Mouse (Mus musculus): Measurements from ENCODE around the gene Tnfrsf8. TPM values are rescaled to one million over a fixed set of nuclear protein-coding genes. Genes with fewer than 3 reads are reported as not detected.

Tnfrsf8 gene
- total and polyA plus RNA-seq, 3 experiments, result 12.7 to 31.0 (median 24.7) TPM

GRCm38 (mm10) chr4:145221379-145221778 lies 93.6 kb downstream of the Tnfrsf8 start:
- Histone ChIP-seq H3K9ac (ENCODE audit: insufficient read depth, low read depth) (no peak overlapping the region), H3K79me2 (replicated peaks; ENCODE audit: control insufficient read depth, extremely low read depth, insufficient read depth, poor library complexity, severe bottlenecking) (no peaks in the 10 kb centered on the region), H3K27me3 (replicated peaks) (no peaks in the 10 kb centered on the region), H3K36me3 (replicated peaks in 1 of 2; ENCODE audit: control insufficient read depth in 1 of 2, insufficient read depth in 1 of 2, low read length in 1 of 2) (peaks cover 48 to 90% of the 10 kb centered on the region in 2 experiments), H3K27ac (ENCODE audit: insufficient read depth, low read depth) (0 out of 2 replicates have a peak overlapping the region, but pooled peaks have one; percentile 3), H3K4me1 (ENCODE audit: control insufficient read depth in 1 of 2, insufficient read depth in 2 of 2) (peaks cover 22 to 44% of the 10 kb centered on the region in 2 experiments), H3K4me3 (replicated peaks in 1 of 3; ENCODE audit: low read depth in 2 of 3, low read length in 2 of 3, poor library complexity in 1 of 3) (no peak overlapping the region), H3K9me3 (replicated peaks; ENCODE audit: low read length) (no peaks in the 10 kb centered on the region), H3K4me2 (ENCODE audit: insufficient read depth, low read depth, poor library complexity, severe bottlenecking) (no peak overlapping the region)
- in situ Hi-C loops (cut with MboI; ENCODE audit: low pct_ligation_motif_present, low pct_unique_long_range_greater_than_20kb, low sequenced_read_pairs), result no loop called here
- TF ChIP-seq MAZ (IDR thresholded peaks at IDR 0.05; ENCODE audit: low read depth, low read length), result no peak
- no peak for TF ChIP-seq HCFC1 (IDR thresholded peaks at IDR 0.05; ENCODE audit: low read depth, low read length)
- no peak for TF ChIP-seq ELF1 (IDR thresholded peaks at IDR 0.05; ENCODE audit: low read depth, low read length)
- no peak for TF ChIP-seq CTCF (conservative IDR thresholded peaks at IDR 0.05 in 1 of 2, IDR thresholded peaks at IDR 0.05 in 1 of 2; ENCODE audit: low read depth in 2 of 2, low read length in 2 of 2)
- no peak for TF ChIP-seq ZNF384 (IDR thresholded peaks at IDR 0.05; ENCODE audit: low read depth, low read length)
- peak; percentile 39; the same call in 1 of the 2 replicates for TF ChIP-seq ETS1 (conservative IDR thresholded peaks at IDR 0.05; ENCODE audit: low read depth, low read length)
- peak; percentile 30 for TF ChIP-seq USF1 (IDR thresholded peaks at IDR 0.05; ENCODE audit: low read depth, low read length)
- no peak for TF ChIP-seq SMC3 (IDR thresholded peaks at IDR 0.05; ENCODE audit: low read depth, low read length)
- TF ChIP-seq IRF4 (IDR thresholded peaks at IDR 0.05; ENCODE audit: low read depth, low read length), result no peak
- TF ChIP-seq SIN3A (IDR thresholded peaks at IDR 0.05; ENCODE audit: low read length), result no peak
- TF ChIP-seq USF2 (conservative IDR thresholded peaks at IDR 0.05; ENCODE audit: low read depth, low read length), result 0 out of 2 replicates have a peak, but pooled peaks have one; percentile 7
- TF ChIP-seq MXI1 (IDR thresholded peaks at IDR 0.05; ENCODE audit: low read depth, low read length), result no peak
- TF ChIP-seq BHLHE40 (IDR thresholded peaks at IDR 0.05; ENCODE audit: low read depth, low read length), result peak; percentile 48; the same call in 1 of the 2 replicates
- DNase-seq (ENCODE audit: extremely low read depth), result peak; percentile 75
- dilution Hi-C loops (cut with MboI; ENCODE audit: extremely low pct_ligation_motif_present, extremely low pct_unique_long_range_greater_than_20kb, low sequenced_read_pairs), result no loop called here

GRCm38 (mm10) chr4:145220001-145220400 lies 95.0 kb downstream of the Tnfrsf8 start:
- TF ChIP-seq IRF4 (IDR thresholded peaks at IDR 0.05; ENCODE audit: low read depth, low read length) (no peak), POLR2A (IDR thresholded peaks at IDR 0.05; ENCODE audit: low read depth, low read length) (no peak), MXI1 (IDR thresholded peaks at IDR 0.05; ENCODE audit: low read depth, low read length) (no peak), JUN (IDR thresholded peaks at IDR 0.05; ENCODE audit: insufficient read depth, low read depth, low read length) (no peak), MAFK (IDR thresholded peaks at IDR 0.05; ENCODE audit: insufficient replicate concordance, low read length) (no peak), PAX5 (IDR thresholded peaks at IDR 0.05; ENCODE audit: low read length) (no peak), EP300 (IDR thresholded peaks at IDR 0.05; ENCODE audit: low read length) (peak; percentile 31; the same call in 1 of the 2 replicates), ZKSCAN1 (IDR thresholded peaks at IDR 0.05; ENCODE audit: borderline replicate concordance, low read depth, low read length) (no peak), MAX (IDR thresholded peaks at IDR 0.05; ENCODE audit: low read length) (no peak), CTCF (conservative IDR thresholded peaks at IDR 0.05 in 1 of 2, IDR thresholded peaks at IDR 0.05 in 1 of 2; ENCODE audit: low read depth in 2 of 2, low read length in 2 of 2) (no peak), POLR2AphosphoS2 (IDR thresholded peaks at IDR 0.05; ENCODE audit: low read depth, low read length) (no peak), ETS1 (conservative IDR thresholded peaks at IDR 0.05; ENCODE audit: low read depth, low read length) (0 out of 2 replicates have a peak, but pooled peaks have one; percentile 7)
- peaks cover 53 to 97% of the 10 kb centered on the region in 2 experiments for H3K36me3 ChIP-seq (replicated peaks in 1 of 2; ENCODE audit: control insufficient read depth in 1 of 2, insufficient read depth in 1 of 2, low read length in 1 of 2)
- H3K27ac ChIP-seq (ENCODE audit: insufficient read depth, low read depth), result no peak overlapping the region

More at GRCm38 (mm10) chr4:145220001-145220400, 95.0 kb downstream of the Tnfrsf8 start:
- Histone ChIP-seq H3K4me1 (ENCODE audit: control insufficient read depth in 1 of 2, insufficient read depth in 2 of 2) (peaks cover 22 to 44% of the 10 kb centered on the region in 2 experiments), H3K9me3 (replicated peaks; ENCODE audit: low read length) (no peaks in the 10 kb centered on the region), H3K27me3 (replicated peaks) (no peaks in the 10 kb centered on the region), H3K4me2 (ENCODE audit: insufficient read depth, low read depth, poor library complexity, severe bottlenecking) (no peak overlapping the region), H3K4me3 (replicated peaks in 1 of 3; ENCODE audit: low read depth in 2 of 3, low read length in 2 of 3, poor library complexity in 1 of 3) (no peak overlapping the region), H3K79me2 (replicated peaks; ENCODE audit: control insufficient read depth, extremely low read depth, insufficient read depth, poor library complexity, severe bottlenecking) (no peaks in the 10 kb centered on the region), H3K9ac (ENCODE audit: insufficient read depth, low read depth) (no peak overlapping the region)
- DNase-seq (ENCODE audit: extremely low read depth), result no peak
- in situ Hi-C loops (cut with MboI; ENCODE audit: low pct_ligation_motif_present, low pct_unique_long_range_greater_than_20kb, low sequenced_read_pairs) (no loop called here), dilution Hi-C loops (cut with MboI; ENCODE audit: extremely low pct_ligation_motif_present, extremely low pct_unique_long_range_greater_than_20kb, low sequenced_read_pairs) (no loop called here)
